Mouse (Mus musculus): ENCODE data around the gene Togaram2.

- TF ChIP-seq CTCF (IDR thresholded peaks at IDR 0.05; ENCODE audit: borderline replicate concordance, control insufficient read depth, extremely low read depth, insufficient read depth, low read length, poor library complexity) (no peak), POLR2A (IDR thresholded peaks at IDR 0.05; ENCODE audit: control insufficient read depth, extremely low read depth, insufficient read depth, low read length, poor library complexity) (no peak)
These were observed 48.0 kb downstream of the Togaram2 start for GRCm38 (mm10) chr17:71721019-71721418.
